In genomic region chr3:32304171-32304570, GRCm38 (mm10) we compare ENCODE assay signal across 19 mouse cellular contexts.
"Had no signal": no experiment of that assay in that cellular context is flagged by ENCODE, and none has a peak within 500 bp of the region (broad histone marks: within the 10 kb centered on the region; RNA-seq: fewer than 3 reads in every experiment).

No protein-coding gene starts in this region.

- H3K9me3 ChIP-seq: limb, embryonic 10.5 days; limb, embryonic 13.5 days; liver, embryonic 12.5 days; liver, embryonic 15.5 days; lung, embryonic 15.5 days; midbrain, embryonic 12.5 days; midbrain, embryonic 15.5 days; neural tube, embryonic 12.5 days; neural tube, embryonic 15.5 days had no signal

- H3K27ac ChIP-seq: layer of hippocampus, adult 2 months; limb, embryonic 10.5 days; limb, embryonic 13.5 days; liver, embryonic 12.5 days; liver, embryonic 15.5 days; lung, embryonic 15.5 days; macrophage; midbrain, embryonic 12.5 days; midbrain, embryonic 15.5 days; neural tube, embryonic 12.5 days; neural tube, embryonic 15.5 days; stomach, postnatal 0 days had no signal

- H3K4me3 ChIP-seq: layer of hippocampus, adult 2 months; limb, embryonic 10.5 days; limb, embryonic 13.5 days; liver, embryonic 12.5 days; liver, embryonic 15.5 days; lung, embryonic 15.5 days; midbrain, embryonic 12.5 days; midbrain, embryonic 15.5 days; neural tube, embryonic 12.5 days; neural tube, embryonic 15.5 days had no signal

- H3K4me1 ChIP-seq: limb, embryonic 10.5 days; limb, embryonic 13.5 days; liver, embryonic 12.5 days; liver, embryonic 15.5 days; midbrain, embryonic 15.5 days; neural tube, embryonic 12.5 days; neural tube, embryonic 15.5 days had no signal

- ATAC-seq: intestine, embryonic 16.5 days; liver, embryonic 12.5 days; midbrain, embryonic 15.5 days had no signal

- H3K36me3 ChIP-seq: limb, embryonic 10.5 days; limb, embryonic 13.5 days; liver, embryonic 12.5 days; liver, embryonic 15.5 days; lung, embryonic 15.5 days; midbrain, embryonic 12.5 days; midbrain, embryonic 15.5 days; neural tube, embryonic 12.5 days; neural tube, embryonic 15.5 days had no signal

- H3K4me2 ChIP-seq: limb, embryonic 13.5 days; liver, embryonic 12.5 days; liver, embryonic 15.5 days; lung, embryonic 15.5 days; midbrain, embryonic 12.5 days; midbrain, embryonic 15.5 days; neural tube, embryonic 12.5 days; neural tube, embryonic 15.5 days had no signal

- H3K27me3 ChIP-seq: limb, embryonic 13.5 days; liver, embryonic 12.5 days; liver, embryonic 15.5 days; lung, embryonic 15.5 days; midbrain, embryonic 12.5 days; midbrain, embryonic 15.5 days; neural tube, embryonic 12.5 days; neural tube, embryonic 15.5 days had no signal

- H3K9ac ChIP-seq: limb, embryonic 13.5 days; liver, embryonic 12.5 days; liver, embryonic 15.5 days; lung, embryonic 15.5 days; midbrain, embryonic 12.5 days; midbrain, embryonic 15.5 days; neural tube, embryonic 12.5 days; neural tube, embryonic 15.5 days had no signal

- DNase-seq: layer of hippocampus, adult 9-11 months; liver; lung, adult 18-20 months; thymus, adult 2 months; thymus, postnatal 14 days; thymus, postnatal 4 days had no signal
